Mouse (Mus musculus) liver, embryonic 12.5 days (tissue): ENCODE results near the gene Zfp652. TPM values are rescaled to one million over a fixed set of nuclear protein-coding genes. Genes with fewer than 3 reads are reported as not detected.

Experiments used
- ATAC-seq: fragments of 200-750 bp; cut with Nextera tagmentation; 2 replicates; pipeline ENCODE4 v1.8.0; 2017; ENCODE audit warnings: moderate number of reproducible peaks, mild to moderate bottlenecking, moderate library complexity
- H3K27ac ChIP-seq: fragments of 300-500 bp; sonication (generic); 2 replicates; pipeline ENCODE4 v1.5.1; 2016; ENCODE audit warnings: mild to moderate bottlenecking
- H3K27me3 ChIP-seq: fragments of 300-500 bp; sonication (generic); replicated peaks from 2 replicates; pipeline ENCODE4 v1.6.1; 2016; ENCODE audit warnings: mild to moderate bottlenecking, moderate library complexity
- H3K36me3 ChIP-seq: fragments of 300-500 bp; sonication (generic); 2 replicates; pipeline ENCODE4 v1.6.1; 2016; ENCODE audit warnings: mild to moderate bottlenecking, moderate library complexity
- H3K4me1 ChIP-seq: fragments of 300-500 bp; sonication (generic); 2 replicates; pipeline ENCODE4 v1.6.1; 2016
- H3K4me2 ChIP-seq: fragments of 300-500 bp; sonication (generic); 2 replicates; pipeline ENCODE4 v1.6.1; 2016; ENCODE audit warnings: mild to moderate bottlenecking, moderate library complexity
- H3K4me3 ChIP-seq: fragments of 300-500 bp; sonication (generic); 2 replicates; pipeline ENCODE4 v1.5.1; 2016; ENCODE audit warnings: mild to moderate bottlenecking, moderate library complexity
- H3K9ac ChIP-seq: fragments of 300-500 bp; sonication (generic); 2 replicates; pipeline ENCODE4 v1.6.1; 2016; ENCODE audit warnings: mild to moderate bottlenecking, moderate library complexity
- H3K9me3 ChIP-seq: fragments of 300-500 bp; sonication (generic); replicated peaks from 2 replicates; pipeline ENCODE4 v1.6.1; 2016; ENCODE audit warnings: mild to moderate bottlenecking, moderate library complexity
- WGBS: fragments of 180-500 bp; shearing (Covaris S2); methylation state at CpG from one replicate; pipeline ENCODE4 v1.1.7; 2016; ENCODE audit not compliant: insufficient replicate concordance; 5-methylcytosine and 5-hydroxymethylcytosine counted together
- polyA plus RNA-seq: library from polyadenylated mRNA; unstranded; fragments of >200 nt; fragmentation: Nextera tagmentation; extraction: Ambion mirVana; gene quantifications from 2 replicates; pipeline ENCODE4 v1.2.1, GENCODE M21; 2016

The Zfp652 gene
- polyA plus RNA-seq, 1 experiment from 2014 or later: 8.9 TPM

- ATAC-seq: no peak
- Histone ChIP-seq H3K9ac (peak overlapping the region; percentile 98), H3K4me3 (peak overlapping the region; percentile 81), H3K27ac (peak overlapping the region; percentile 97), H3K4me1 (peaks cover 57% of the 10 kb centered on the region), H3K9me3 (no peaks in the 10 kb centered on the region), H3K27me3 (no peaks in the 10 kb centered on the region), H3K36me3 (no peaks in the 10 kb centered on the region), H3K4me2 (peak overlapping the region; percentile 95)
- 2% methylated on average over 13 of the region's 13 CpGs for WGBS
These were observed 1.4 kb downstream of the Zfp652 start for GRCm38 (mm10) chr11:95713811-95714241.

DNA sequence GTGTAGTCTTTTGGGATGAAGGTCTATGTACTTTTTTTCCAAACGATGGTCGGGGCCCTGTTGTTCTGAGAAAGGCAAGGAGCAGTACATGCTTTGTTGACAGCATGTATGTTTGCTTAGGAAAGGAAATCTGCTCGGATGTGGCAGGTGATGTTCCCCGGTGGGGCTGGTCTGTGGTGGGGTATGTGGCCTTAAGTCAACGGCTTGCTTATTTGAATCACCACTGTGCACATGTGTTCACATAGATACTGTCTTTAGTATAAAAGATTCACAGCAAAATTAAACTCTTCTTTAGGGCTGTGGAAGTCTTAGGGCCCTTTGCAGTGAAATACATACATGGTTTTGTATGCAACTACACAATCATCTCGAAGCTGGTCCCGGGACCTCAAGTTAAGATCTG is 1.9 kb downstream of the Zfp652 start:
- H3K27ac ChIP-seq: peak overlapping the region; percentile 97

DNA sequence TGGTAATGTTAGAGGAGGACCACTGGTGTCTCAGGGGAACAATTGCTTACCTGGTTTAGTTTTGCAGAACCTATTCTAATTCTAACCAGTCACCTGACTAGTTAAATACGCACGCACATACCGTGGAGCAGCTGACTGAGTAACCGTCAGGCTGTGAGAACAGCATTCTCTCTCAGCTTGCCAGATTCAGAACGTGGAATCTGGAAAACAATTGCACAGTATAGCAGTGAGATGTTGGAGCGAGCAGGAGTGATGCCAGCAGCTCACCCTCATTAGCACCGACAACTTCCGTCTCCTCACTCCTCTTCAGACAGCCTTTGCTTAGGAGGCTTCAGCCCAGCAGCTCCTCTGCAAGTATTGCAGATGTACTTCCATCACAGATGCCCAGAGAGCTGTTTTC is 3.7 kb downstream of the Zfp652 start:
- no peak overlapping the region for H3K4me3 ChIP-seq
- WGBS: 74% methylated on average over 8 of the region's 8 CpGs
- no peak overlapping the region for H3K27ac ChIP-seq
- peaks cover 49% of the 10 kb centered on the region for H3K4me1 ChIP-seq
- H3K36me3 ChIP-seq: no peaks in the 10 kb centered on the region
- no peak overlapping the region for H3K9ac ChIP-seq
- ATAC-seq: no peak
- no peaks in the 10 kb centered on the region for H3K9me3 ChIP-seq
- no peak overlapping the region for H3K4me2 ChIP-seq
- no peaks in the 10 kb centered on the region for H3K27me3 ChIP-seq

More for the DNA sequence above, 1.9 kb downstream of the Zfp652 start:
- H3K36me3 ChIP-seq: no peaks in the 10 kb centered on the region
- H3K4me1 ChIP-seq: peaks cover 60% of the 10 kb centered on the region
- no peaks in the 10 kb centered on the region for H3K27me3 ChIP-seq
- peak overlapping the region; percentile 81 for H3K4me3 ChIP-seq
- WGBS: 27% methylated on average over 7 of the region's 7 CpGs
- peak overlapping the region; percentile 98 for H3K9ac ChIP-seq
- no peak for ATAC-seq
- H3K9me3 ChIP-seq: no peaks in the 10 kb centered on the region
- peak overlapping the region; percentile 95 for H3K4me2 ChIP-seq

DNA sequence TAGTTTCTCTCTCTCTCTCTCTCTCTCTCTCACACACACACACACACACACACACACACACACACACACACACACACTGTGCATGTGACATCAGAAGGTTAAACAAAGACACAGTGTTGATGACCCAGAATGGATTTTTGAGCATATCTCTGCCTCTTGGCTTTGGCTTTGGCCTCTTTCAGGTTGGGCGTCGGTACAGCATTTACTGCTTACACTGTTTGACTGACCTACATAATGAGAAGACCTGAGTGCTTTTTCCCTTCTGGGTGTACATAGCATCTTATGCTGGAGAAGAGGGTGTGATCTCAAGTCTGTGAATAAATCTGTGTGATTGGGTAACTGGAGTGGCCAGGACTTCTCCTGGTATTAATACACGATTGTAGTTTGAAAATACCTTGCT is 6.9 kb downstream of the Zfp652 start:
- Histone ChIP-seq H3K4me2 (no peak overlapping the region), H3K4me3 (no peak overlapping the region), H3K4me1 (peaks cover 35% of the 10 kb centered on the region), H3K27me3 (no peaks in the 10 kb centered on the region), H3K9ac (no peak overlapping the region), H3K36me3 (peaks cover 6% of the 10 kb centered on the region), H3K27ac (no peak overlapping the region), H3K9me3 (no peaks in the 10 kb centered on the region)
- ATAC-seq: no peak
- WGBS: 84% methylated on average over 3 of the region's 3 CpGs

DNA sequence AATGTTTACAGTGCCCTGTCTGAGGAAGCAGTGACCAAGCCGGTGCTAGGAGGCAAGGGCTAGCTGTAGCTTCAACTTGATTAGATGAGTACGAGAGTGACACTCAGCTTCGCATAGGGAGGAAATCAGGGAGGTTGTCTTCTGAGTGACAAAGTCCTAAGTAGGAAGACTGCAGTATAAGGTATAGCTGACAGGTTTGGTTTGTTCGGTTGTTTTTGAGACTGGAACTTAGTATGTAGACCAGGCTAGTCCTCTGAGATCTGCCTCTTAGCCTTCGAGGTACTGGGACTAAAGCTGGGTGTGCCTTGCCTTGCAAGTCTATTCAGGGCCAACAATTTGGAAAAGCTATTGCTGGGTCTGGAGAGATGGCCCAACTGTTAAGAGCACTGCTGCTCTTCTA is 10.8 kb downstream of the Zfp652 start, which contains the start of gene B130006D01Rik:
Gene B130006D01Rik (plus strand): TSS at position 301 of the 400 bp plus-strand sequence.
- 83% methylated on average over 5 of the region's 5 CpGs for WGBS
- peaks cover 23% of the 10 kb centered on the region for H3K4me1 ChIP-seq
- no peak within 1 kb of the TSS for H3K27ac ChIP-seq
- H3K4me3 ChIP-seq: no peak within 1 kb of the TSS
- H3K9ac ChIP-seq: no peak within 1 kb of the TSS
- no peak for ATAC-seq
- H3K4me2 ChIP-seq: no peak within 1 kb of the TSS
- no peaks in the 10 kb centered on the region for H3K27me3 ChIP-seq
- H3K9me3 ChIP-seq: no peaks in the 10 kb centered on the region
- peaks cover 6% of the 10 kb centered on the region for H3K36me3 ChIP-seq

- Histone ChIP-seq H3K4me1 (peaks cover 30% of the 10 kb centered on the region), H3K27me3 (no peaks in the 10 kb centered on the region), H3K4me2 (no peak overlapping the region), H3K4me3 (no peak overlapping the region), H3K27ac (no peak overlapping the region), H3K9ac (no peak overlapping the region), H3K9me3 (no peaks in the 10 kb centered on the region), H3K36me3 (peaks cover 6% of the 10 kb centered on the region)
- 84% methylated on average over 4 of the region's 4 CpGs for WGBS
- no peak for ATAC-seq
These were observed 12.0 kb downstream of the Zfp652 start for GRCm38 (mm10) chr11:95724466-95724865.

DNA sequence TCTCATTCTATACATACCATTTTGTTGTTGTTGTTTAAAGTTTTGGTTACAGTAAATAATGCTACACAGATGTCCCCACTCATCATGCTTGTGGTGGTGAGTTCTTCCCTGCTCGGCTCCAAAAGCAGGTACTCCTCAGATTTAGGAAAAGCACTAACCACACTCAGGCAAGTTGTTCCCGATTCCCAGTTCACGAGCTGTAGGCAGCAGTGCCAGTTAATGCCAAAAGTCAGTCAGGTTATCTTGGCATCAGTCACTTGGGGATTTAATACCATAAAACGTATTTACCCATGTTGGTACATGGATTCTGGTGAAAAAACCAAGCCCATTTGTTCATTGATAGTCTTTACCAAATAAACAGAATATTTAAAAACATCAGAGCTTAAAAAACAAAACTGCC is 13.7 kb downstream of the Zfp652 start:
- no peaks in the 10 kb centered on the region for H3K9me3 ChIP-seq
- no peak overlapping the region for H3K27ac ChIP-seq
- H3K36me3 ChIP-seq: peaks cover 6% of the 10 kb centered on the region
- H3K27me3 ChIP-seq: no peaks in the 10 kb centered on the region
- no peak overlapping the region for H3K9ac ChIP-seq
- no peak for ATAC-seq
- H3K4me1 ChIP-seq: peaks cover 30% of the 10 kb centered on the region
- no peak overlapping the region for H3K4me2 ChIP-seq
- WGBS: 73% methylated on average over 4 of the region's 4 CpGs
- no peak overlapping the region for H3K4me3 ChIP-seq

DNA sequence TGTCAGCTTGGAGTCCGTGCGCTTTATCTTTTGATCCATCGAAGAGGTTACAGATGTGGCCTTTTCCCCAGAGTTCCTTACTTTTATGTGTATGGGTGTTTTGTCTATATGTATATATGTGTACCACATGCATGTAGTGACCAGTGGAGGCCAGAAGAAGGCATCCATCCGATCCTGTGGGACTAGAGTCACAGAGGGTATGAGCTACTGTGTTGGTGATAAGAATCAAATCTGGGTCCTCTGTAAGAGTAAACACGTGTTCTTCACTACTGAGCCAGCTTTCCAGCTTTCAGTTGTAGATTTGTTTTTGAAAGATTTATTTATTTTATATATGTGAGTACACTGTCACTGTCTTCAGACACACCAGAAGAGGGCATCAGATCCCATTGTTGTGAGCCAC is 15.5 kb downstream of the Zfp652 start:
- Histone ChIP-seq H3K4me3 (no peak overlapping the region), H3K36me3 (no peaks in the 10 kb centered on the region), H3K4me2 (no peak overlapping the region), H3K4me1 (peaks cover 30% of the 10 kb centered on the region), H3K9me3 (no peaks in the 10 kb centered on the region), H3K27ac (no peak overlapping the region), H3K9ac (no peak overlapping the region), H3K27me3 (no peaks in the 10 kb centered on the region)
- ATAC-seq: no peak
- 73% methylated on average over 5 of the region's 5 CpGs for WGBS

GRCm38 (mm10) chr11:95728916-95729907 is 16.7 kb downstream of the Zfp652 start:
- H3K27ac ChIP-seq: 0 out of 2 replicates have a peak overlapping the region, but pooled peaks have one; percentile 28
- no peaks in the 10 kb centered on the region for H3K27me3 ChIP-seq
- 0 out of 2 replicates have a peak overlapping the region, but pooled peaks have one; percentile 9 for H3K4me2 ChIP-seq
- no peaks in the 10 kb centered on the region for H3K36me3 ChIP-seq
- WGBS: 74% methylated on average over 12 of the region's 12 CpGs
- ATAC-seq: no peak
- H3K9me3 ChIP-seq: no peaks in the 10 kb centered on the region
- H3K9ac ChIP-seq: no peak overlapping the region
- H3K4me3 ChIP-seq: no peak overlapping the region
- H3K4me1 ChIP-seq: peaks cover 27% of the 10 kb centered on the region

DNA sequence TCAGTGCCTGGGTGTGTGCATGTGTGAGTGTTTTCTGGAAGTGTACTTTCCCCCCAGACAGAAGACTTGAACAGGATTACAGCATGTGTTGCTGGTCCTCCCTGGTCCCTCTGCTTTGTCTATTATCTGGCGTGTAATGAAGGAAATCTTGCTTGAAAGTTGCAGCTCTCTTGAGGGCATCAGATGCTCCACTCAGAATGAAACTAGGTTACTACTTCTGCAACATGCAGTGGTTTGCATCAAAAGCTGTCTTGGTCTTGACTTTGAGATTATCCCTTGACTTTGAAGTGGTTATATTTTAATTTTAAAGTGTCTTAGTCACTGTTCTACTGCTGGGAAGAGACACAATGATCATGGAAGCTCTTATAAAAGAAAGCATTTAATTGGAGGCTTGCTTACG is 22.0 kb downstream of the Zfp652 start:
- no peak for ATAC-seq
- WGBS: 80% methylated on average over 2 of the region's 2 CpGs
- H3K36me3 ChIP-seq: 0 out of 2 replicates have a peak, but pooled peaks cover under 1% of the 10 kb centered on the region
- H3K9me3 ChIP-seq: no peaks in the 10 kb centered on the region
- no peak overlapping the region for H3K4me3 ChIP-seq
- no peak overlapping the region for H3K9ac ChIP-seq
- peaks cover 13% of the 10 kb centered on the region for H3K4me1 ChIP-seq
- H3K27me3 ChIP-seq: no peaks in the 10 kb centered on the region
- no peak overlapping the region for H3K27ac ChIP-seq
- H3K4me2 ChIP-seq: no peak overlapping the region

DNA sequence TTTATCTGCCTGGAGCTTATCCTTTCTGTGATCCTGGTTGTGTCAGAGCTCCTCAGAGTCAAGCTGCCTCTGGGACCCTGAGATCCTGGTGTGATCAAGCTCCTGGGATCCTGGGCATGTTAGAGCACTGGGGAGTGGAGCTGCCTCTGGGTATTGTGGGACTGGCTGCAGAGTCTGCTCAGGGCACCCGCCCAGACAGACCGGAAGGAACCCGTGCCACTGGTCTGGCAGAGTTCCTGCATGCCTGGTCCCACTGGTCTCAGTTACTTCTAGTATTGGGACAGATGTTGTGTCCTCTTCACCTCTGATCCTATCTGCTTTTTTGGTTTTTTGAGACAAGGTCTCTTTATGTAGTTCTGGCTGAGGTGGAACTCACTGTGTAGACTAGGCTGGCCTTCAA is 25.3 kb downstream of the Zfp652 start:
- Histone ChIP-seq H3K9me3 (no peaks in the 10 kb centered on the region), H3K27me3 (no peaks in the 10 kb centered on the region), H3K27ac (peak overlapping the region; percentile 13; the same call in 1 of the 2 replicates), H3K36me3 (0 out of 2 replicates have a peak, but pooled peaks cover 2% of the 10 kb centered on the region), H3K4me1 (peaks cover 13% of the 10 kb centered on the region), H3K9ac (no peak overlapping the region), H3K4me3 (no peak overlapping the region), H3K4me2 (no peak overlapping the region; the same call in 1 of the 2 replicates)
- peak; percentile 42; the same call in 1 of the 2 replicates for ATAC-seq
- 77% methylated on average over 3 of the region's 3 CpGs for WGBS

DNA sequence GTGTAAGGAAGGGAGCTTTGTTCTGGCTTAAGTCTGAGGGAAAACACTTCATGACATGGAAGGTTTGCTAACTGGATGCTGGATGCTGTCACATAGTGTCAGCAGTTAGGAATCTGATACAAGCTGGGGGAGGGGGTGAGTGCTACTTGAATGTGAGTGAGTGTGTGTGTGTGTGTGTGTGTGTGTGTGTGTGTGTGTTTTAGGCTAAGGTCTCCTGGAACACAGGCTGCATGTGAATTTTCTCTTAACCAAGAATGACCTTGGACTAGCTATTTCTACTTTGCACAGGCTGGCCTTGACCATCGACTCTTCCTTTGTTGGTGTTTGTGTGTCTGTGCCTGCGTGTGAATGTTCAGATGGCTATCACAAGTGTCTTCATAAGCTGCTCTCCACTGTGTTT is 32.0 kb downstream of the Zfp652 start:
- no peak overlapping the region for H3K27ac ChIP-seq
- WGBS: 68% methylated on average over 2 of the region's 2 CpGs

More for the DNA sequence above, 32.0 kb downstream of the Zfp652 start:
- Histone ChIP-seq H3K9me3 (no peaks in the 10 kb centered on the region), H3K4me2 (no peak overlapping the region), H3K4me1 (peaks cover 33% of the 10 kb centered on the region), H3K9ac (no peak overlapping the region), H3K36me3 (peaks cover 14% of the 10 kb centered on the region), H3K27me3 (no peaks in the 10 kb centered on the region), H3K4me3 (no peak overlapping the region)
- ATAC-seq: no peak
